Mouse (Mus musculus) left cerebral cortex, adult 8-10 months (tissue): ENCODE results near the gene Rabgef1. TPM values are rescaled to one million over a fixed set of nuclear protein-coding genes. Genes with fewer than 3 reads are reported as not detected.
"Not testable (repeated sequence)": the region's sequence is repeated elsewhere in the genome, so short reads cannot be mapped to it uniquely, and the experiment has no call there.

Source experiments
- DNase-seq, 2 experiments: peaks; one replicate each; pipeline ENCODE4 v3.0.0; 2022; ENCODE audit warnings: low spot score in 2 of 2
- total RNA-seq, 4 experiments: library from RNA; stranded (reverse); gene quantifications; 2 replicates each; pipeline ENCODE4 v1.2.4; 2022

The Rabgef1 gene
- total RNA-seq, 4 experiments from 2014 or later: 50.7 to 60.7 (median 53.0) TPM

DNA sequence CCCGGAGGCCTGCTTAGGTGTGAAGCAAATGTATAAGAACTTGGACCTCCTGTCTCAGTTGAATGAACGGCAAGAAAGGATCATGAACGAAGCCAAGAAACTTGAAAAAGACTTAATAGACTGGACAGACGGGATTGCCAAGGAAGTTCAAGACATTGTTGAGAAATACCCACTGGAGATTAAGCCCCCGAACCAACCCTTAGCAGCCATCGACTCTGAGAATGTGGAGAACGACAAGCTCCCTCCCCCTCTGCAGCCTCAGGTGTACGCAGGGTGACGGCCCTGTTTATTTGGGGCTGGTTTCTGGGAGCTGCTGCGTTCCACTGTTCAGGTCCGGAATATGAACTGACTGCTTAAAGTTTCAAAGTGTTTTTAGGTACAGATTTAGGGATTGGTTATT lies 41.4 kb downstream of the Rabgef1 start:
- no peak for DNase-seq

DNA sequence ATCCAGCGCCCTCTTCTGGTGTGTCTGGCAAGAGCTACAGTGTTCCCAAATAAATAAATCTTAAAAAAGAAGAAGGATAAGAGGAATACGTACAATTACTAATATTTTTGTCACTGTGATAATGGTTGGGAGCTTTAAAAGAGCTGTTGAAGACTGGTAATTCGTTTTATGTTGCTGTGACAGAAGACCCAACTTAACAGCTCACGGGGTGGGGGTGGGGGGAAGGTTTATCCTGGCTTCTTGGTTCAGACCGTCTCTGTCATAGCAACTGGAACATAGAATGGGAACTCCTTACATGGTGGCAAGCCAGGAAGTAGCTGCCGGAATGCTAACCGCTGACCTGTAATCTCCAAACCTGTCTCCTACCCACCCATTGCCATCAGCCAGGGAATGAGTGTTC lies 45.2 kb downstream of the Rabgef1 start, which contains the start of gene Tmem248:
Gene Tmem248 (plus strand): TSS at position 301 of the 400 bp plus-strand sequence.
- no peak for DNase-seq

DNA sequence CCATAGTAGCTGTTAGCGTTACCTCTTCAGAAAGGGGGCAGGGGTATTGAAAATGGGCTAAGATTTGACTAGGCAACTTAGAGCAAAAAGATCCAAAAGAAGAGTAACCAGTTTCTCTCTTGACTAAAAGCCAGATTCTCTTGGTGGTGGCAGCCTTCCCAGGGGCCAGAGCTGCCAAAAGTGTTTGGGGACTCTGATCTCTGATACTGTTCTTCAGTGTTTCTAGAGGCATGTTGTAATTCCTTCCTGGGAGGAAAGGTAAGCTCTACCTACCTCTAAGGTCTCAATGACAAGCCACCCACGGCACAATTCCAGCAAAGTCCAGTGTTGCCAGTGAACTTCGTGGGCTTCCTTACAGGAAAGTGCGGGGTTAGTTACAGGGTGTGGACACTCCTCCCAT lies 45.8 kb downstream of the Rabgef1 start:
- DNase-seq: no peak

DNA sequence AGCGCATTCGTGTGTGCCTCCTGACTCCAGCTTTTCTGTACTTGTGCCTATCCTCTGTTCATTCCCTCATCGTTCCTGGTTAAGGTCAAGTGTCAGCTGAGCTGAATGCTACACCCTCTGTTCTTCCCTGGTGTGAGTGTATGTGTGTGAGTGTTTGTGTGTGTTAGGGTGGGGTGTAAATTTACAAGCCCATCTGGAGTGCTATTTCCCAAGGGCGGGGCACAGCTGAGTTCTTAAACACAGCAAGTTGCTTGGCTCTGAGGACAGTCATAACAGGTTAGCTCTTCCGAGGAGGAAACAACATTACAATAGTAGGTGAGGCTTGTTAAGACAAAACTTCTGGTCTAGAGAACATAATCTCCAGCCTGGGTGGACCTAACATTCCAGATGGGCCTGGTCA lies 46.7 kb downstream of the Rabgef1 start:
- no peak for DNase-seq

DNA sequence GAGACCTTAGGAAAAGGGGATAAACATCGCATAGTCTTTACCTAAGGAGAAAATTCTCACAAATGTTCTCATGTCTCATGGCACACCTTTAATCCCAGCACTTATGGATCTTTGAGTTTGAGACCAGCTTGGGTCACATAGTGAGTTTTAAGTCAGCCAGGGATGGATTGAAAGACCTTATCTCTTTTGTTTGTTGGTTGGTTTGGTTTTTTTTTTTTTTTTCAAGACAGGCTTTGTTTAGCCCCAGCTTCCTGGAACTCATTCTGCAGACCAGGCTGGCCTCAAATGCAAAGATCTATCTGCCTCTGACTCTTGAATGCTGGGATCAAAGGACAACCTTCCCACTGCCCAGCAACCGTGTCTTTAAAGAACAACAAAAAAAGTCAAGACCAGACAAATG lies 49.7 kb downstream of the Rabgef1 start:
- no peak for DNase-seq

DNA sequence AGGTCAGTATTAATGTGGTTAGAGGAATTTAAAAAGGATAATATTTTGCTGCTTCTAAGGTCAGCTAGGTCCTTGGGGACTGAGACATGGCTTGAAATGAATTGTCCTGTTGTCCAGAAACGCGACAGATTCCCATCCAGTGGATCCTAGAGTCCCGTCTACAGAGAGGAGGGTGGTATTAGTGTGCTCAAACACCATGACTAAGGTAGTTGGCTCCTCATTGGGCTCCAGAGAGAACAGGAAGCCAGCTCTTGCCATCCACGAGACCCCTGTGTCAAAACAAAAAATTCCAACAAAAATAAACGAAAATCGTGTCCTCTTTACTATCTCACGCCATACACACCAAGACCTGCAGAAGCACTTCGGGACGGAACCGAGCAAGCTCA lies 50.2 kb downstream of the Rabgef1 start:
- DNase-seq: peak in 1 of 2 experiments; percentile 33

DNA sequence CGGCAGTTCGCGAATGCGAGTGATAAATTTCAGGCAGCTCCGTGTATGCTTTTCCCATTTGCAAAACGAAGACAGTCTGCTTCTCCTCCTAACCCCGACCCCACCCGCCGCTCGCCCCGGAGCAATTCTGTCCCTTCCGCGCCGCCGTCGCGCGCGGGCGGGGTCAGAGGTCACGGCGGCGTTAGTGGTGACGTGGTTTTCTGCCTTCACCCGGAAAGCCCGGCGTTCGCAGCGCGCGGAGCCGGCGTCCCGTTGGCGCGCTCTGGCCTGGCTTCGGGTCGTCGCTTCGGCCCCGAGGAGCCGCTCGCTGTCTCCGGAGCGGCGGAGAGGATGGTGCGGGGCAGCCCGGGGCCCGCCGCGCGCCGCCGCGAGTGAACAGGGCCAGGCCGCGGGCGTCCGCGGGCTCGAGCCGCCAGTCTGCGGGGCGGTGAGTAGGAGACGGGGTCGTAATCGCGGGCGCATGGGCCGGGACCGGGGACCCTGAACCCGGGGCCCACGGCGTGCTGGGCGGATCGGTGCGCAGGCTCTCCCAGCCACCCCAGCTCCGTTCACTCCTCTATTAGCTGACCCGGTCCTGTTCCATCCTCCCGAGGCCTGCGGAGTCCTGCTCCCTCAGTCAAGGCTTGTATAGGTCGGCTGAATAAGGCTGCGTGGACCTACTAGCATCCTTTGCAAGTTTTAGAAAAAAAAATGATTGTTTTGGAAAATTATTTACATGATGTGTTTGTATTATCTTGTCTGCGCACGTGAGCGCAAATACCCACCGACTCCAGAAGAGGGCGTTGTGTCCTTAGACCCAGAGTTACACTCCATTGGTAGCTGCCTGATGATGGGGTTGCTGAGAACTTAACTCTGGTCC lies 50.8 kb downstream of the Rabgef1 start:
- DNase-seq: peak; percentile 89 to 96

DNA sequence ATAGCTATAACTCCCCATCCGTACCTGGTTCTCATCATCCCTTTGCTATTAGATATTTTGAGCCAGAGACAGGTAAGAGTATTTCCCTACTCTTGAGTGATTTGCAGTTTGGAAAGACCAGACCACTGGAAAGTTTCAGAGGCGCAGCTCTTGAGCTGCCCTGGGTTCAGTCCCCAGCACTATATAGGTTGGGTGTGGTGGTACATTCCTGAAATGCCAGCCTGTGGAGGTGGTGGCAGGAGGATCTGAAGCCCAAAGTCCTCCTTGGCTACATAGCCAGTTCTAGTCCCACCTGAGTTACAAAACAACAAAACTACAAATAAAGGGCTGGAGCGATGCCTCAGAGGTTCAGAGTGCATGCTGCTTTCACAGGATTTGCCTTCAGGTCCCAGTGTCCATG lies 55.2 kb downstream of the Rabgef1 start:
- DNase-seq: no peak

DNA sequence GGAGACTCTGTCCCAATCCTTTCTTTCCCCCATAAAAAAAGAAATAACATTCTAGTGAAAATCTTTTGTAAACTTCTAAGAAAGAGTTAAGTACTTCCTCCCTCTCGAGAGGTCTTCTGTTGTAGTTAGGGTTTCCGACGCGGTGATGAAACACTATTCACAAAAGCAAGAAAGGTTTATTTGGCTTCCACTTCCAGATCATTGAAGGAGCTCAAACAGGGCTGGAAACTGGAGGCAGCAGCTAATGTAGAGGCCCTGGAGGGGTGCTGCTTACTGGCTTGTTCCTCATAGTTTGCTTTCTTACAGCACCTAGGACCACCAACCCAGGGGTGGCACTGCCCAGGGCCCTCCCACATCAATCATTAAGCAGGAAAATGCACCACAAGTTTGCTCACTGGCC lies 56.5 kb downstream of the Rabgef1 start:
- no peak for DNase-seq

DNA sequence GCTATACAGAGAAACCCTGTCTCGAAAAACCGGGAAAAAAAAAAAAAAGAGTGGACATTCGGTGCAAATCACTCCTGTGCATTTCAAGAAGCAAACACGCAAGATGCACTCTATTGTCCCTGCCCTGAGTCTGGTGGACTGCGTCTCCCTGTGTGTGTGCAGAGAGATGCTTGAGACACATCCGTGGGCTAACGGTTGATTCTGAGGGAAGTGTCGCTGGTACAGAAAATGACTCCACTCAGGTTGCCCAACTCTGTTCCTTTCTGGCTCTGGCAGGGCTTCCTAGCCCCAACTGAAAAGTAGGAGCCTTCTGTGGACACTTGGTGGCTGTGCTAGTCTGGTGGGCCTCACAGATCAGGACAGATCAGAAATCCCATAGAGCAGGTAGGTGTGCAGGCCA lies 64.7 kb downstream of the Rabgef1 start:
- DNase-seq: no peak

DNA sequence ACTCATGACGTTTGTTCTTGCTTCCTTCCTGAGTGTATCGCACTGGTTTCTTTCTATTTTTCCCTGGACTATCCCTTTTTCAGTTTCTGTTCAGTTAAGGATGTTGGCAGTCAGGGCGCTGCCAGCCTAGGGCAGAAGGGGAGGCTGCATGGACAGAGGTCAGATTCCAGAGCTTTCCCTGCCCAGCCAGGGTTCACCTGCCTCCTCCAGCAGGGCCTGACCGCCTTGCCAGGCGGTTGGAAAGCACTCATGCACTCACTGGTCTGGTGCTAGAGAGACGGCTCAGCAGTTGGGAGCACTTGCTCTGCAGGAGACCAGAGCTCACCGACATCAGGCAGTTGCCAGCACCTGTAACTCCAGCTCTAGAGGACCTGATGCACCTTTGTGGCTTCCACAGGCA lies 67.6 kb downstream of the Rabgef1 start:
- DNase-seq: no peak

DNA sequence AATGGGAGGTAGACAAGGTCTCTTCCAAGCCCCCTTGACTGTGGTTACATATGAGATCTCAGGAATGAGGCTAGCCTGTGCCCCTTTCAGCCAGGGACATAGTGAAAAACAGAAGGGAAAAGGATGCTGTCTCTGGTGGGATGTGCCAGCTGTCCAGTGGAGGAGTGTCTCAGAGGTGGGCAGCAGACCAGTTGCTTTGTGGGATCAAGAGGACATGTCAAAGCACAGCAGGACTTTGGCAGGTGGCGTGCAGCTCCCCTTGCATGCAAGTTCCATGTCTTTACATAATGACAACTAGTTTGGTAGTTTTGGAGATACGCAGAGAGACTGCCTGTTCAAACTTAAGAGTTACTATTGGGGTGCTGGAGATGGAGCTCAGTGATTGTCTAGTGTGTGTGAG lies 68.3 kb downstream of the Rabgef1 start:
- DNase-seq: no peak

DNA sequence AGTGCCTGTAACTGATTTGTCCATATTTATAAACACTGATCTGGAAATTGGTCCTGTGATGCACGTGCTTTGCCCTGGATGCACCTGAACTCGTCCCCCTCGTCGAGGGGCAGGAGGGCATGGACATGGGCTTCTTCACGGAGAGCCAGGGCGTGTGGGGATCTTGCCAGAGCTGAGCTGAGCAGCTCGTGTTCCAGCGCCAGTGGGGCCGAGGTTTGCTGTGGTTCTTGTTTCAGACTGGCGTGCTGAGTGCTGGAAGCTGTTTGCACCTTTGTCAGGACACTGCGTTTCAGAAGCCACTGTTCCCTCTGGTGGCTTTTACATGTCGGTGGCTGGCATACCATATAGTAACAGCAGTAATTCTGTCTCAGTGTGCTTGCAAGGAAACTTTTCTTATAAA lies 69.8 kb downstream of the Rabgef1 start:
- no peak for DNase-seq

DNA sequence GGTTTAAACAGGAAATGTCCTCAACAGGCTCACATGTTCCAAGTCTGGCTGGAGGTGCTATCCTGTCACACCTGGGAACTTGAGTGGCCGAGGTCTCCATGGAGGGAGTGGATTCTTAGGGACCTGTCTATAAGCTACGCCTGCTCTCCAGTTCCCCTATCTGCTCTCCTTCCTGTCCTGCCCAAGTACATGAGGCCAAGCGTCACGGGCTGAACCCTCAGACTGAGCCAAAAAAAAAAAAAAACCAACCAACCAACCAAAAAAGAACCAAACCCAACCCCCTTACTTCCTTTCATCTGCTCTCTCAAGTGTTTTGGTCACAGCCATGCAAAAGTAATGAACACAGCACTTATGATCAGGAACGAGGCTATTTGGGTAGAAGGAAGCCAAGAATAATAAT lies 76.2 kb downstream of the Rabgef1 start:
- DNase-seq: no peak

DNA sequence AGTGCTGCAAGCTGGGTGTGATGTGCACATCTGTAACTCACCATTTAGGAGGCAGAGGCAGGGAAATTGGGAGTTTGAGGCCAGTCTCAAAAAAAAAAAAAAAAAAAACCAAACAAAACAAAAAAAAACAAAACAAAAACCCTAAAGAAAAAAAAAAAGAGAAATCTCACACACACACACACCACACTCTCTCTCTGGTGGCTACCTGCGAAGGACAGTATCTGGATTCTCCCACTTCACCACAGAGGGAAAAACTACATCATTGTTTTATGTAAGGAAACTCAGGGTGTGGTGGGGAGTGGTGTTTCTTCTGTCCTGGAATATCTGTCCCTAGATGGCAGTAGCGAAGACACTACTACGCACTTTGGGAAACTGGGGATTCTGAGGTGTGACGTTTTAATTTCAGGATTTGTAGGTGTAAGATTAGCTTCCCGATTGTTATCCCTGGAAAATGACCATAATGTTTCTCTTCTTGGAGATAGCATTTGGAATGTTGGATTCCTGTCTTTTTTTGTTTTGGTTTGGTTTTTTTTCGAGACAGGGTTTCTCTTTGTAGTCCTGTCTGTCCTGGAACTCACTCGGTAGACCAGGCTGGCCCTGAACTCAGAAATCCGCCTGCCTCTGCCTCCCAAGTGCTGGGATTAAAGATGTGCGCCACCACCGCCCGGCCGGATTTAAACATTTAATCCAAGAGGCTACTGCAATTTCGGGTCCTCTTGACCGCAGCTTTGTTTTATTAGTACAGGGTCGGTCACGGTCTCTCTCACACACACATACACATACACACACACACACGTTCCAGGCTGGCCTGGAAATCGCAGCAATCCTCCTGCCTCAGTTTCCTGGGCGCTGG lies 82.8 kb downstream of the Rabgef1 start:
- DNase-seq: no peak

DNA sequence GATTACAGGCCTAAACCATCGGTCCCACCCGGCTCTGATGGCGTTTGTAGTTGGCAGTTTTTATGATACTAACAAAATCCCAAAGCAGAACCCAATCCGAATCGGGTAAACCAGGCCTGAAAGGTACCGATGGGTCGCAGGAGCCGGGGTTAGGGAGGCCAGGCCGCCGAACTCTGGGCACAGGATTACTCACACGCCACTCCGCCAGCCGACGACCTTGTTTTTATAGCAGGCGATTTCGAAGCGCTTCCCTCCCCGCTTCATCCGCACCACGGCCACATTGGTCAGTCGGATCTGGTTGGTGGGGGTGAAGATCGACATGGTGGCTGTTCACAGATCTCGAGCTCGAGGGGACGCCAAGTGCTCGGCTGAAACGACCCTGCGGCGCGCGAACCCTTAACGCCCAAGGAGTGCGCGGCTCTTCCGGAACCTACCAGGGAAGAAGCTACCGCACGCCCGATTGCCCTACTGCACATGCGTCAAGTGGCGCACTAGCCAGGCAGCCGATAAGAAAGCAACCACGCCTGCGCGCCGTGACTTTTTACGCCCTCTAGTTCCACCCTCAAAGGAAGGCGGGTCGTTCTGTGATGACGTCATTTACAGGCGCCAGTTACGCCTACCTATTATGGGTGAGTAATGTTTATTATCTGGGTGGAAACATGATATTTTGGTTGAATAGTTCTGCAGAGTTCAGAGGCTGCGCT lies 83.6 kb downstream of the Rabgef1 start, which contains the start of the genes Sbds and Tyw1:
Gene Sbds (minus strand): TSS at position 514 of the 704 bp plus-strand sequence.
Gene Tyw1 (plus strand): TSS at position 603 of the 704 bp plus-strand sequence.
- DNase-seq: peak; percentile 92 to 98

DNA sequence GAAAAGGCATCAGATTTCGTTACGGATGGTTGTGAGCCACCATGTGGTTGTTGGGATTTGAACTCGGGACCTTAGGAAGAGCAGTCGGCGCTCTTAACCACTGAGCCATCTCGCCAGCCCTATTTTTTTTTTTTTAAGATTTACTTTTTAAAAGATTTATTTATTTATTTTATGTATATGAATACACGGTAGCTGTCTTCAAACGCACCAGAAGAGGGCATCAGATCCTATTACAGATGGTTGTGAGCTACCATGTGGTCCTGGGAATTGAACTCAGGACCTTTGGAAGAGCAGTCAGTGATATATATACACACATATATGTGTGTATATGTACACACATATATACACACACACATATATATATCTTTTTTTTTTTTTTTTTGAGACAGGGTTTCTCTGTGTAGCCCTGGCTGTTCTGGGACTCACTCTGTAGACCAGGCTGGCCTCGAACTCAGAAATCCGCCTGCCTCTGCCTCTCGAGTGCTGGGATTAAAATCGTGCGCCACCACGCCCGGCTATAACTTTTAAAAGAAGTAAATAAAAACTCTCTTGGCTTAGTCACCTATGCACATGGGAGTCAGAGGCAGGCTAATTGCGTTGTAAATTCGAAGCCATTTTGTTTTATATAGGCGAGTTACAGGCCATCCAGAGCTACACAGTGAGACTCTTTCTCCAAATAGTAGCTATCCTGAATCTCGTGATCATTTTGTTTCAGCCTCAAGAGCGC lies 84.4 kb downstream of the Rabgef1 start:
- DNase-seq: not testable (repeated sequence)

DNA sequence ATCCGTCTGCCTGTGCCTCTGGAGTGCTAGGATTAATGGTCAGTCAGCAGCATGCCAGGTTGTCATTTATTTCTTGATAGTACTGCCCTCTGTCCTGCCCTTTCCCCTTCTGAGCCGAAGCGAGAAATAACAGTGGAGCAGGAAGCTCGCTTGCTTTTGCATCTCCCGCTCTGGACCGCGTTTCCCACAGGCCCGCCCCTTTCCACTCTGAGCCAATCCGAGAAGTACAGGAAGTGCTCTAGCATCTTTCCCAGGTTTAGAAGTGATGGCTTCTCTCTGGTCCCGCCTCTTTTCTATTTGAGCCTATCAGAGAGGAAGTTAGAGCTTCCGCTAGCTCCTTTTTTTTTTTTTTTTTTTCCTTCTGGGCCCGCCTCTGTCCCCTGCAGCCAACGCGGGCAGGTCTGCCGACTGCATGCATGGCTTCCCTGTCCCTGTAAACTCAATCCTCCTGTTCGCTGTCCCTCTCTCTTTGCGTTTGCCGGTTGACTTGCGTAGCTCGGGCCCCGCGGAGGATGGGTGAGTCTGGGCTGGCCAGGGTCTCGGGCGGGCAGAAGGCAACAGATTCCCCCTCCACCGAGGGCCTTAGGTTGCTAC lies 85.2 kb downstream of the Rabgef1 start:
- peak; percentile 71 to 93 for DNase-seq

DNA sequence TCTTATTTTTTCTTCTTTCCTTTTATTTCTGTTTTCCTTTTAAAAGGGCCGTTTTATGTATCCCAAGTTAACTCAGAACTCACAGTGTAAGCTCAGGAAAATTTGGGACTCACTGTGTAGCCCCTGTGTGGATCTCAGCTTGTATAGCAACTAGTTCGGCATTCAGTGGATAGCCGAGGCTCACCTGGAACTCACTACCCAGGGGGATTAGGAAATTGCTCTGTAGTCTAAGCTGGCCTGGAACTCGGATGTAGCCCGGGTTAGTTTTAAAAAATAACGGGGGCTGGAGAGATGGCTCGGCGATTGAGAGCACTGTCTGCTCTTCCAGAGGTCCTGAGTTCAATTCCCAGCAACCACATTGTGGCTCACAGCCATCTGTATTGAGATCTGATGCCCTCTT lies 85.7 kb downstream of the Rabgef1 start:
- no peak for DNase-seq

DNA sequence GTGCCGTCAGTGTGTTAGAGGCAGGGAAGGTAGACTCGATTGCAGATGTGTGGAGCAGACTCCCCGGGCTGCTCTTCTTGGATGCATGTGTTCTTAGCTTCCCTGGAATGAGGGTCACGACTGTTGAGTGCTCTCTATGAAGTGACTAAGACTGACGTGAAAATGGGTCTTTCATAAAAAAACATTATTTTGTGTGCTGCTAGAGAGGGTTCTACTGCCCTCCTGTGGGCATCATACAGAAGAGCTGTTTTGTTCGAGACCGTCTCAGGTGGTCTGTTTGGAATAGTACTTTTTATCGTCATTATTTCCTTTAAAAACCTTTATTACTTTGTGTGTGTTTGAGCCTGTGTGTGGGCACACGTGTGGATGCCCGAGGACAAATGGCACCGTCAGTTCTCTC lies 91.9 kb downstream of the Rabgef1 start:
- DNase-seq: no peak
